Mouse (Mus musculus) heart, embryonic 11.5 days (tissue): ENCODE results near the gene Dhx37. TPM values are rescaled to one million over a fixed set of nuclear protein-coding genes. Genes with fewer than 3 reads are reported as not detected.
A peak's percentile ranks its signal among the peaks of the same experiment; 100 is the strongest.

Experiments used
- ATAC-seq: fragments of 200-750 bp; cut with Nextera tagmentation; replicated peaks from 2 replicates; pipeline ENCODE4 v1.8.0; 2017; ENCODE audit warnings: moderate library complexity; ENCODE audit not compliant: insufficient number of reproducible peaks, low FRiP score, low TSS enrichment
- H3K27ac ChIP-seq: fragments of 300-500 bp; sonication (generic); 2 replicates; pipeline ENCODE4 v1.5.1; 2014; ENCODE audit warnings: mild to moderate bottlenecking, low read depth, low read length
- H3K27me3 ChIP-seq: fragments of 300-500 bp; sonication (generic); 2 replicates; pipeline ENCODE4 v1.6.1; 2014; ENCODE audit warnings: mild to moderate bottlenecking, low read length, mixed read lengths; ENCODE audit not compliant: control insufficient read depth, insufficient read depth
- H3K36me3 ChIP-seq: fragments of 300-500 bp; sonication (generic); 2 replicates; pipeline ENCODE4 v1.6.1; 2014; ENCODE audit warnings: mild to moderate bottlenecking, low read length, moderate library complexity, mixed read lengths; ENCODE audit not compliant: control insufficient read depth, insufficient read depth
- H3K4me1 ChIP-seq: fragments of 300-500 bp; sonication (generic); 2 replicates; pipeline ENCODE4 v1.6.1; 2014; ENCODE audit warnings: low read length; ENCODE audit not compliant: control insufficient read depth, insufficient read depth
- H3K4me2 ChIP-seq: fragments of 300-500 bp; sonication (generic); 2 replicates; pipeline ENCODE4 v1.6.1; 2014; ENCODE audit warnings: mild to moderate bottlenecking, moderate library complexity
- H3K4me3 ChIP-seq: fragments of 300-500 bp; sonication (generic); 2 replicates; pipeline ENCODE4 v1.5.1; 2014; ENCODE audit warnings: low read depth, low read length
- H3K9ac ChIP-seq: fragments of 300-500 bp; sonication (generic); 2 replicates; pipeline ENCODE4 v1.6.1; 2014; ENCODE audit warnings: mild to moderate bottlenecking, low read depth, low read length, moderate library complexity
- H3K9me3 ChIP-seq: fragments of 300-500 bp; sonication (generic); replicated peaks from 2 replicates; pipeline ENCODE4 v1.6.1; 2016; ENCODE audit warnings: low read length; ENCODE audit not compliant: control insufficient read depth
- WGBS: fragments of 180-500 bp; shearing (Covaris S2); extraction: QIAGEN DNeasy Blood & Tissue Kit; methylation state at CpG from one replicate; pipeline ENCODE4 v1.1.7; 2014; ENCODE audit not compliant: insufficient replicate concordance; 5-methylcytosine and 5-hydroxymethylcytosine counted together
- polyA plus RNA-seq: library from polyadenylated mRNA; unstranded; fragments of >200 nt; fragmentation: Nextera tagmentation; extraction: Ambion mirVana; gene quantifications from 2 replicates; pipeline ENCODE4 v1.2.1, GENCODE M21; 2014

The Dhx37 gene
- 9.9 and 10.6 TPM in 2 replicates for polyA plus RNA-seq

- H3K36me3 ChIP-seq = peaks cover 14% of the 10 kb centered on the region
- peak; percentile 93 for ATAC-seq
- H3K4me1 ChIP-seq = peaks cover 4% of the 10 kb centered on the region
- peak within 1 kb of the TSS; percentile 86 for H3K9ac ChIP-seq
- peak within 1 kb of the TSS; percentile 95 for H3K4me2 ChIP-seq
- peak within 1 kb of the TSS; percentile 46; the same call in 1 of the 2 replicates for H3K27ac ChIP-seq
- H3K9me3 ChIP-seq = no peaks in the 10 kb centered on the region
- H3K27me3 ChIP-seq = no peaks in the 10 kb centered on the region
- H3K4me3 ChIP-seq = peak within 1 kb of the TSS; percentile 85
- WGBS = under 1% methylated on average over 45 of the region's 46 CpGs
These were observed at the start of gene Dhx37 for GRCm38 (mm10) chr5:125433793-125434337. Dhx37 (minus strand) TSS chr5:125434121.

DNA sequence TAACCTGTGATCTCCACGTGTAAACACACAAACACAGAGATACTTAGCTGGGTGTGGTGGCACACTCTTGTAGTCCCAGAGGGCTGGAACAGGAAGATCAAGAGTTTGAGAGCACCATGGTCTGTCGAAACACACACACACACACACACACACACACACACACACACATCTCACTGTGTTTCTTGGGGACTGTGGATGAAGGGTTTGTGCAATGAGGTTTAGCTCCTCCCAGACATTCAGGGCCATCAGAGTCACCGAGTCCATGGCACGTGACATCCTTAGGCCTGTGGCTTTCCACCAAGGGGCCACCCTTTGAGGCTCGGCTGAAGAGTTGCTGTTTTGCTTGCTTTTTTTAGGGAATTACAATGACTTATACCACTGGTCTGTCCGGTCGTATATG is 48.6 kb upstream of the Dhx37 start:
- no peak overlapping the region for H3K4me2 ChIP-seq
- 88% methylated on average over 7 of the region's 7 CpGs for WGBS
- H3K27me3 ChIP-seq = no peaks in the 10 kb centered on the region
- no peak overlapping the region for H3K27ac ChIP-seq
- no peak overlapping the region for H3K4me3 ChIP-seq
- peaks cover 8% of the 10 kb centered on the region for H3K36me3 ChIP-seq
- H3K9me3 ChIP-seq = no peaks in the 10 kb centered on the region
- H3K9ac ChIP-seq = no peak overlapping the region
- no peaks in the 10 kb centered on the region for H3K4me1 ChIP-seq
- no peak for ATAC-seq

DNA sequence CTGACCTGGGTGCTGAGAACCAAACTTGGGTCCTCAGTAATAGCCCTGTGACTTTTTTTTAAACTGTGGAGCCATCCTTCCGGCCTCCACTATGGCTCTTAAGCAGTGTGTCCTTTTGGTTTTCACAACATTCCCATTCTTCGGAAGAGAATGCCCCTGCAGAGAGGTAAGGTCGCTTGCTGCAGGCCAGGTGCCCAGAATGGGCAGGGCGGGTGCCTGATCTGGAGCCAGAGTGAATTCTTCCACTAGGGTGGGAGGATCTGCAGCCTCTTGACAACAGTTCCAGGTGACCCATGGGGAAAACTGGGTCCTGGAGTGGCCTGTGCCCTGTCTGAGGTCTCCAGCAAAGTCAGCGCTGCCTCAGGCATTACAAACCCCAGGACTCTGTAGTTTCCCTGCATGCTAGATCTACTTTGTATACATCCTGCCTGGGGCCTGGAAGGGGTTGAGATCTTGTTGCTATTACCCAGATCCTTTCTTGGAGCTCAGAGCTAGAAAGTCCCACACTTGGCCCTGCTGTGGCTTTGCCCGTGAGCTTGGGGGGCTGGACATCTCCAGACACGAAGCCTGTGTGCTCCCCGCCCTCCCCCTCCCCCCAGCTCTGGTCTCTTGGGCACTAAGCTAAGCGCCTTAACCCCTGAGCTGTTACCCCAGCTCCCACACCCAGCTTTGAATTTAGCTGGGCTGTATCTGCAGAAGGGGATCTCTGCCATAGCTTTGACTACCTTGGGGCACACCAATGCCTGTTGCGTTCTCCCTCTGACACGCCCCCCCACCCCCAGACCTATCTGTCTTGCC is 46.7 kb upstream of the Dhx37 start:
- Histone ChIP-seq H3K27me3 (no peaks in the 10 kb centered on the region), H3K9ac (no peak overlapping the region), H3K4me2 (no peak overlapping the region), H3K36me3 (peaks cover 8% of the 10 kb centered on the region), H3K4me3 (no peak overlapping the region), H3K9me3 (no peaks in the 10 kb centered on the region), H3K27ac (no peak overlapping the region), H3K4me1 (peaks cover 12% of the 10 kb centered on the region; the same call in 1 of the 2 replicates)
- WGBS = 76% methylated on average over 11 of the region's 11 CpGs
- ATAC-seq = no peak

DNA sequence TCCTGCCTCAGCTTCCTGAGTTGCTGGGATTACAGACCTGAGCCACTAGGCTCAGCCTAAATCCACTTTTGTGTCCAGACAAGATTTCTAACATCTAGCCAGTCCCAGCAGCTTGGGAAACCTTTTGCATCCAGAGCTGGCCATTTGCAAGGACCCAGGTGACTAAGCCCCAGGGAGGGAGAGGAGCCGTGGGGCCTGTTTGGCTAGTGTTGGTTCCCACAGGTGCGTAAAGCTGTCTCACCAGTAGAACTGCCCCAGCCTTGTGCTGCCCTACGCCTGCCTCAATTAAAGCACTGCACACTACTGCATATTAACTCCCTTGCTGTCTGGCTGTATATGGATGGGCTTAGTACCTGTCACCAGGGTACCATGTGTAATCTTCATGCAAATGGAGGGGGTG is 45.5 kb upstream of the Dhx37 start:
- Histone ChIP-seq H3K4me2 (no peak overlapping the region), H3K27ac (no peak overlapping the region), H3K4me1 (peaks cover 12% of the 10 kb centered on the region; the same call in 1 of the 2 replicates), H3K36me3 (peaks cover 6% of the 10 kb centered on the region), H3K27me3 (no peaks in the 10 kb centered on the region), H3K4me3 (no peak overlapping the region), H3K9me3 (no peaks in the 10 kb centered on the region), H3K9ac (no peak overlapping the region)
- 84% methylated on average over 3 of the region's 3 CpGs for WGBS
- ATAC-seq = no peak

DNA sequence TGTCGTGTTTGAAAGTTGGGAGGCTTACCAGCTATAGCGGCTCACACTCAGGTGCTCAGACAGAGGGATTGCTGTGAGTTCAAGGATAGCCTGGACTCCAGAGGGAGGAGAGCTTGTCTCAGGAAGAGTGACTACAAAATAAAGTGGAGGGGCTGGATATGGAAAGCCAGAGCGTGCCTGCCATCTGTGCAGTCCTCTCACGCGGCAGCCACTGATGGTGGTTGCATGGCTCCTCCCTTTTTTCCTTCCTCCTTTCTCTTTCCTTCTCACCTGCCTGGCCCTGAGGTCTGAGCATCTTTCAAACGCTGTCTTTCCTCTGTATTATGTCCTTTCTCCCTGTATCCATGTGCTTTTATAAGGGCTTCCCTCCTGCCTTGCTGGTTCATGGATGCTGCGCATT is 44.1 kb upstream of the Dhx37 start:
- Histone ChIP-seq H3K4me1 (peaks cover 12% of the 10 kb centered on the region; the same call in 1 of the 2 replicates), H3K9ac (no peak overlapping the region), H3K9me3 (no peaks in the 10 kb centered on the region), H3K4me3 (no peak overlapping the region), H3K27ac (no peak overlapping the region), H3K36me3 (peaks cover 3% of the 10 kb centered on the region), H3K4me2 (no peak overlapping the region), H3K27me3 (no peaks in the 10 kb centered on the region)
- WGBS = 85% methylated on average over 7 of the region's 7 CpGs
- no peak for ATAC-seq

DNA sequence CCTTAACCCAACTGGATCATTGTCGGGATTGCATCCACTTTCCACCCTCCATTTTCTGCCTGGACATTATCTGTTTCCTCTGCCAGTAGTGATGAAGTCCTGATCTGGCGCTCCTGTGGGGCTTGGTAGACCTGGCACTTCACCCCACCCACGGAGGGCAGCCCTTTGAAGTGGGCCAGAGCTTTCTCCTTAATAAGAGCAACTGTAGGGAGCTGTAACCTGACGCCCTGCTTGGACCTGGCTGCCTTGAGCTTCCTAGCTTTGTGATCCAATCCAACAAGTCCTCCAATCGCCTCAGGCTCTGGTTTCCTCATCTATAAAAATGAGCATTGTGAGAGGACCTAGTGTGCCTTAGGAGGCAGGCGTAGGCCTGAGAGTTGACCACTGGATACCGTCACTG is 43.6 kb upstream of the Dhx37 start:
- no peak overlapping the region for H3K4me3 ChIP-seq
- no peak for ATAC-seq
- 56% methylated on average over 7 of the region's 7 CpGs for WGBS
- H3K27ac ChIP-seq = no peak overlapping the region
- H3K9me3 ChIP-seq = no peaks in the 10 kb centered on the region
- no peak overlapping the region for H3K9ac ChIP-seq
- H3K27me3 ChIP-seq = no peaks in the 10 kb centered on the region
- H3K4me1 ChIP-seq = peaks cover 12% of the 10 kb centered on the region; the same call in 1 of the 2 replicates
- H3K36me3 ChIP-seq = no peaks in the 10 kb centered on the region
- H3K4me2 ChIP-seq = no peak overlapping the region; the same call in 1 of the 2 replicates

DNA sequence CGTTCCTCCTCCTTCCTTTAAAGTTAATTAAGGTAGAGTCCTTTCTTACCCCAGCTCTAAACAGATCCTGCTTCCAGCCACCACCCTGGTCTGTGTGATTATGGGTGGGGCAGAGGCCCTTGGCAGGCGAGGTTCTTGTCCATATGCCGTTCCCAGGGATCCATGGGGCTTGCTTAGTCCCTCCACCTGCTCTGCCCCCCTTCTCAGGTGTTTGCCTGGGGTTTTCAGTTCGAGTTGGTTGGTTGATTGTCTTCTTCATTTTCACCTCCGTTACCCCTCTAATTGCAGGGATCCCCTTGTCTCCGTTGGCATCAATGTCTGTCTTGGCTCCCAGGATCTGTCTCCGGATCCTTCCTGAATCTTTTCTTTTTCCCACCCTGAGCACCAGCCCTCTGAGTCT is 42.9 kb upstream of the Dhx37 start:
- peaks cover 12% of the 10 kb centered on the region; the same call in 1 of the 2 replicates for H3K4me1 ChIP-seq
- no peaks in the 10 kb centered on the region for H3K36me3 ChIP-seq
- no peak overlapping the region for H3K27ac ChIP-seq
- H3K4me3 ChIP-seq = peak overlapping the region; percentile 85
- no peaks in the 10 kb centered on the region for H3K9me3 ChIP-seq
- peak overlapping the region; percentile 78; the same call in 1 of the 2 replicates for H3K9ac ChIP-seq
- WGBS = 63% methylated on average over 7 of the region's 7 CpGs
- peak overlapping the region; percentile 96 for H3K4me2 ChIP-seq
- ATAC-seq = no peak
- no peaks in the 10 kb centered on the region for H3K27me3 ChIP-seq

DNA sequence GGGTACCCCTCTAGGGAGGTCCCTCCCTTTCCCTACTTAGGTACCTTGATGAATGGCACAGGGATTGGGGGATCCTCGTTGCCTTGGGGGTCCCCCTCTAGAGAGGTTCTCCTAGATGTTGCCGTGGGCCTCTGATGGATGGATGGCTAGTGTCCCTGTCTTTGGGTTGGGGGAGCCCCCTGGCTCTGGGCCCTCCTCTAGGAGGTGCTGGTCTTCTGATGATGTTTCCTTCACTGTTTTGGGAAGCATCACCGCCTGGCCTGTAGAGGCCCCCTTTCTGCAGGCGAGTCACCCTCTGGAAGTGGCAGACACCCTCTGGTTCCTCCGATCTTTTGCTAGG is 42.3 kb upstream of the Dhx37 start:
- Histone ChIP-seq H3K4me1 (peaks cover 12% of the 10 kb centered on the region; the same call in 1 of the 2 replicates), H3K9ac (peak overlapping the region; percentile 78), H3K36me3 (no peaks in the 10 kb centered on the region), H3K27me3 (no peaks in the 10 kb centered on the region), H3K9me3 (no peaks in the 10 kb centered on the region), H3K4me2 (peak overlapping the region; percentile 96), H3K4me3 (peak overlapping the region; percentile 85), H3K27ac (no peak overlapping the region; the same call in 1 of the 2 replicates)
- no peak; the same call in 1 of the 2 replicates for ATAC-seq
- 22% methylated on average over 5 of the region's 5 CpGs for WGBS
